Mouse (Mus musculus) neural tube, embryonic 12.5 days (tissue): ENCODE data around the gene Tifa. TPM values are rescaled to one million over a fixed set of nuclear protein-coding genes. Genes with fewer than 3 reads are reported as not detected.

Source experiments
- ATAC-seq: fragments of 200-750 bp; cut with Nextera tagmentation; 2 replicates; pipeline ENCODE4 v1.8.0; 2017; ENCODE audit warnings: low read depth, mild to moderate bottlenecking, moderate TSS enrichment, moderate library complexity; ENCODE audit not compliant: low FRiP score
- H3K27ac ChIP-seq: fragments of 300-500 bp; sonication (generic); 2 replicates; pipeline ENCODE4 v1.5.1; 2016
- H3K27me3 ChIP-seq: fragments of 300-500 bp; sonication (generic); replicated peaks from 2 replicates; pipeline ENCODE4 v1.6.1; 2016; ENCODE audit warnings: mild to moderate bottlenecking
- H3K36me3 ChIP-seq: fragments of 300-500 bp; sonication (generic); 2 replicates; pipeline ENCODE4 v1.6.1; 2016; ENCODE audit warnings: mild to moderate bottlenecking
- H3K4me1 ChIP-seq: fragments of 300-500 bp; sonication (generic); 2 replicates; pipeline ENCODE4 v1.6.1; 2016
- H3K4me2 ChIP-seq: fragments of 300-500 bp; sonication (generic); replicated peaks from 2 replicates; pipeline ENCODE4 v1.6.1; 2016; ENCODE audit warnings: mild to moderate bottlenecking
- H3K4me3 ChIP-seq: fragments of 300-500 bp; sonication (generic); 2 replicates; pipeline ENCODE4 v1.5.1; 2016
- H3K9ac ChIP-seq: fragments of 300-500 bp; sonication (generic); 2 replicates; pipeline ENCODE4 v1.6.1; 2016; ENCODE audit warnings: mild to moderate bottlenecking
- H3K9me3 ChIP-seq: fragments of 300-500 bp; sonication (generic); 2 replicates; pipeline ENCODE4 v1.6.1; 2016; ENCODE audit warnings: mild to moderate bottlenecking
- WGBS: fragments of 180-500 bp; shearing (Covaris S2); methylation state at CpG from one replicate; pipeline ENCODE4 v1.1.7; 2016; 5-methylcytosine and 5-hydroxymethylcytosine counted together
- polyA plus RNA-seq: library from polyadenylated mRNA; unstranded; fragments of >200 nt; fragmentation: Nextera tagmentation; extraction: Ambion mirVana; gene quantifications from 2 replicates; pipeline ENCODE4 v1.2.1, GENCODE M21; 2016

The Tifa gene
- polyA plus RNA-seq, 1 experiment from 2014 or later, result 3.0 TPM

DNA sequence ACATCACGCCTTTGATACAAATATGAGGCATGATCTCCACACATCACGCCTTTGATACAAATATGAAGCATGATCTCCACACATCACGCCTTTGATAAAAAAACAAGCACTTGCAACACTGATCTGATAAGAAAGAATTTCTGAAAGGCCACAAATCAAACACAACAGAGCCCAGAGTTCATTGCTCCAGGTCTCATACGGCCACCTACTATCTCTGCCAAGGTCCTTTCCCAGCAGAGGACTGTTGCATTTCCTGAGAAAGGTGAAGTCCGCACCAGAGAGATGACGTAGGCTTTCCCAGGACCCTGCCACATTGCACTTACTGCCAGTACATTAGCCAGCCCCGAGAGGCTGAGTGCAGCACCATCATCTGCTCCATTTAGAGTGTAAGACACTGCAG is 19.5 kb downstream of the Tifa start:
- H3K27me3 ChIP-seq, result no peaks in the 10 kb centered on the region
- ATAC-seq, result no peak
- no peaks in the 10 kb centered on the region for H3K9me3 ChIP-seq
- H3K9ac ChIP-seq, result no peak overlapping the region
- no peak overlapping the region for H3K4me3 ChIP-seq
- H3K4me2 ChIP-seq, result no peak overlapping the region
- H3K4me1 ChIP-seq, result no peaks in the 10 kb centered on the region
- 90% methylated on average over 7 of the region's 7 CpGs for WGBS
- H3K27ac ChIP-seq, result no peak overlapping the region
- peaks cover 55% of the 10 kb centered on the region for H3K36me3 ChIP-seq

DNA sequence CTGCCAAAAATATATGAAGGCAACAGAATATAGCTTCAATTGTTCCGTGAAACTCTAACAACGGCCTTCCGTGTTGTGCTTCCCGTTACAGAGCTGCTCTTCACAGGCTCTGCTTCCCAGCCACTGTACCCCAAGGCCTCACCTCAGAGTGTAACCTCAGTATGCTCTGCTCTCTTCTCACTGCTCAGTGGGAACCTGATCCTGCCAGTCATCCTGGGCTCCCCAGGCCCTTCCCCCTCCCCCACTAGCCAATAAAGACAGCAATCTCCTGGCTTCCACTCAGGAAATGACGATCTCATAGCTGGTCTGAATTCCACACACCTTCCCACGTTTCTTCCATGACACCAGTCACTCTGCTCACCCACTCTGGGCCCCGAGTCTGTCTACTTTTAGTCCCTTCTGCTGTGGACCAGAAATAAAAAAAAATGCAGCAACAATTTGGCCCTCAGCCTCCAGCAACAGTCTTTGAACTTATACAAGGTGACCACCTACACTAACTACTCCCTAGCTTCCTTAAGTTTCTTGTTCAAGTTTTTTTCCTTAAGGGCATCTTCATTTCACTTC is 27.6 kb downstream of the Tifa start:
- no peak overlapping the region for H3K27ac ChIP-seq
- WGBS, result 72% methylated on average over 7 of the region's 7 CpGs
- no peak overlapping the region for H3K9ac ChIP-seq

DNA sequence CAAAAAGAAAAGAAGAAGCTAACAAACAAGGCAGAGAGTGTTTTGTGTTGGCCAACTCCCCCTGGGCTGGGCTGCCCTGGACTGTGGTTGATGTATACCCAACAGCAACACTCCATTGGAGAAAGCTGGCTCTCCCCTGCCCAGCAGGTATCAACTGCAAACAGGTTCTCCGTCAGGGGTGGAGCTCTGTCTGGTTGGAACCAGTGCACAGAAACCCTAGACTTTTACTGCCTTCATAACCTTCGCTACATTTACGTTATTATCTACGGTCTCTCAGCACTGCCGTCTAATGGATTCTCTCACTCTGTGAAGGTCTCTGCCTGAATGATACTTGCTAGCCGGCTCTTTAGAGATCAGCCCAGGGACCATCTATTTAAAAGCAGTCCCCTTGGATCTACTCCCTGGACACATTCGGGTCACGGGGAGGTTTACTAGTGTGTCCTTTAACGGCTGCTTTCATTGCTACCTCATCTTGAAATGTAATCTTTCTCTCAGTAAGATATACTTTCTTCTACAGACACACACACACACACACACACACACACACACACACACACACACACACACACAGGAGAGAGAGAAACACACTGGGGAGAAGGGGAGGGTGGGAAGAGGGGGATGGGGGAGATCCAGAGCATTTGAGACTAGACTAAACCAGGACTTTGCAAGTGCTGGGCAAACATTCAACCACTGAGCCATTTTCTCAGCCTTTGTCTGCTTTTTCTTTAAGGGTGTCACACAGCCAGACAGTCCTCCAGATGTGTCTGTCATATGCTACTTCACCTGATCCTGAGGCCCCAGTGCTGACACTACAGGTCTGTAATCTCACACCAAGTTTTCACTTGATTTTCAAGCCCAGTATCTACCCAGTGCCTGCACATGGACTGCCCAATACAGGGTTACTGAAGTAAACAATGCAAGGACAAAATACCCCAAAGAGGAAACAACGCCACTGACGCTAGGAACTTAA is 29.4 kb downstream of the Tifa start:
- no peak overlapping the region for H3K27ac ChIP-seq

More for the DNA sequence above, 27.6 kb downstream of the Tifa start:
- H3K36me3 ChIP-seq, result peaks cover 36% of the 10 kb centered on the region
- no peak overlapping the region for H3K4me2 ChIP-seq
- no peaks in the 10 kb centered on the region for H3K27me3 ChIP-seq
- H3K4me3 ChIP-seq, result no peak overlapping the region
- H3K4me1 ChIP-seq, result no peaks in the 10 kb centered on the region
- ATAC-seq, result no peak
- H3K9me3 ChIP-seq, result no peaks in the 10 kb centered on the region

DNA sequence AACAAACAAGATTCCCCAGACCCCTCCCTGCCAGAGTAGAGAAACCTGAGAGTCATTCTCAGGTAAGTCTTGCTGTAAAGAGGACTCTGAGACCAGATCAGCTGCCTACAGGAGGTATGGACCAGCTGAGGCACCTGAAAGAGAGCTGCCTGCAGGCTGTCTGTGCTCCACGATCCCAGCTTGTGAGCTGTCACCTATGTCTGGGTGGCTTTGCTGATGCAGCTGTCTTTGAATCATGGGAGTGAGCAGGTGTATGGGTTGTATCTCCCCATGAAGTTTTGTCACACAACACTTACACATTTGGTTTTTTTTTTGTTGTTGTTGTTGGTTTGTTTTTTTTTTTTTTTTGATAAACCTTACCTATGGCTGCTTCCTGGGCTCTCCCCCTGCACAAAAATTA is 30.8 kb downstream of the Tifa start:
- no peaks in the 10 kb centered on the region for H3K27me3 ChIP-seq
- ATAC-seq, result no peak
- no peak overlapping the region for H3K4me2 ChIP-seq
- H3K9ac ChIP-seq, result no peak overlapping the region
- H3K4me3 ChIP-seq, result no peak overlapping the region
- no peak overlapping the region for H3K27ac ChIP-seq
- H3K9me3 ChIP-seq, result no peaks in the 10 kb centered on the region
- H3K4me1 ChIP-seq, result no peaks in the 10 kb centered on the region
- peaks cover 27% of the 10 kb centered on the region for H3K36me3 ChIP-seq
- 95% methylated on average over 1 of the region's 1 CpGs for WGBS

More for the DNA sequence above, 29.4 kb downstream of the Tifa start:
- Histone ChIP-seq H3K9ac (no peak overlapping the region), H3K4me2 (no peak overlapping the region), H3K27me3 (no peaks in the 10 kb centered on the region), H3K36me3 (peaks cover 27% of the 10 kb centered on the region), H3K4me1 (no peaks in the 10 kb centered on the region), H3K9me3 (no peaks in the 10 kb centered on the region), H3K4me3 (no peak overlapping the region)
- no peak for ATAC-seq
- 66% methylated on average over 11 of the region's 11 CpGs for WGBS

- ATAC-seq, result no peak
- Histone ChIP-seq H3K4me1 (0 out of 2 replicates have a peak, but pooled peaks cover under 1% of the 10 kb centered on the region), H3K27me3 (no peaks in the 10 kb centered on the region), H3K36me3 (peaks cover 27% of the 10 kb centered on the region), H3K9me3 (no peaks in the 10 kb centered on the region), H3K4me2 (no peak overlapping the region), H3K27ac (no peak overlapping the region), H3K9ac (no peak overlapping the region), H3K4me3 (no peak overlapping the region)
- WGBS, result 90% methylated on average over 5 of the region's 5 CpGs
These were observed 31.6 kb downstream of the Tifa start for GRCm38 (mm10) chr3:127821209-127821608.

DNA sequence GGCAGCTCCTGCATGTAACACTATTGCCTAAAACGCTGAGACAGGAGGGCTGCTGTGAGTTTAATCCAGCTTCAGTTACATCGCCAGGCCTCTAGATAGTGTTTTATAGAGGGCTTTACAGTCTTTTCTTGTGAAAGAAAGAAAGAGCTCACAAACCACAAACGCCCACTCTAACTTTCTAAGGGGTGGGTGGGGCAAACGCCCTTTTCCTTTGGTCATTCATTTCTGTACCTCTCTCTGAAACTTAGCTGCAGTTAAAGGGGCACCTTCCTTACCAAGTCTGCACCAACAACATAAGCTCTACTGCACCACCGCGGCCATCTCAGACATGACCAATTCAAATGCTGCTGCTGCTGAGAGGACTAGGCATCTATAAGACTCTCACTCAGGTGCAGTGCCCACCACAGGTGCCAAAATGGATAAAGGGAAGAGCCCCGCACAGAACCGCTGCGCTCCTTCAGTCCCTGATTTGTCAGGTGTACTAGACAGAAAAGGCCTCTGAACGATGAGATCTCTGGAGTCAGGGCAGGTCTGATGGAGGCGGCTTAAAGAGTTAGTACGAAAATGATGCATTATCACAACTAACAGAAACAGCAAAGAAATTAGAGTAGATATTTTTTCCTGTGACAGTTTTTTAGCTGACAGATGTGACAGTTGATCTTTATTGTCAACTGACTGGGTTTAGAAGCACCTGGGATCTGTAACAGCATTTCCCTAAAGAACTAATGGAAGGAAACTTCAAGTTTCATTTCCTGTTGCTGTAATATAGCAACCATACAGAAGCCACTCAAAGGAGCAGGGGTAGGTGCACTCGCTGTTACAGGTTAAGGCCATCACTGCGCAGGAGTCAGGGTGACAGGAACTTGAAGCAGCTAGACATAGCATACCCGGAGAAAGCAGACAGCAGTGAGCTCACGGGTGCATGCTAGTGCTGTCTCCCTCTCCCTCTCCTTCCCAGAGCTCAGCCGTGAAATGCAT is 34.6 kb downstream of the Tifa start:
- H3K4me3 ChIP-seq, result no peak overlapping the region
- no peaks in the 10 kb centered on the region for H3K27me3 ChIP-seq
- H3K9me3 ChIP-seq, result no peaks in the 10 kb centered on the region
- H3K36me3 ChIP-seq, result peaks cover 19% of the 10 kb centered on the region
- peaks cover 12% of the 10 kb centered on the region for H3K4me1 ChIP-seq
- ATAC-seq, result no peak
- H3K9ac ChIP-seq, result no peak overlapping the region
- 66% methylated on average over 17 of the region's 17 CpGs for WGBS
- no peak overlapping the region for H3K4me2 ChIP-seq
- no peak overlapping the region for H3K27ac ChIP-seq

- ATAC-seq, result no peak
- no peaks in the 10 kb centered on the region for H3K9me3 ChIP-seq
- no peak overlapping the region for H3K9ac ChIP-seq
- H3K27me3 ChIP-seq, result no peaks in the 10 kb centered on the region
- WGBS, result 54% methylated on average over 7 of the region's 7 CpGs
- peaks cover 12% of the 10 kb centered on the region for H3K4me1 ChIP-seq
- no peak overlapping the region for H3K27ac ChIP-seq
- peaks cover 9% of the 10 kb centered on the region for H3K36me3 ChIP-seq
- H3K4me2 ChIP-seq, result no peak overlapping the region
- H3K4me3 ChIP-seq, result no peak overlapping the region
These were observed 36.9 kb downstream of the Tifa start for GRCm38 (mm10) chr3:127826503-127826902.

- 0 out of 2 replicates have a peak, but pooled peaks have one; percentile 50 for ATAC-seq
- Histone ChIP-seq H3K4me1 (peaks cover 12% of the 10 kb centered on the region), H3K9me3 (no peaks in the 10 kb centered on the region), H3K36me3 (peaks cover 4% of the 10 kb centered on the region; the same call in 1 of the 2 replicates), H3K9ac (no peak overlapping the region), H3K27me3 (no peaks in the 10 kb centered on the region), H3K4me3 (no peak overlapping the region), H3K4me2 (no peak overlapping the region; the same call in 1 of the 2 replicates), H3K27ac (no peak overlapping the region)
- 54% methylated on average over 7 of the region's 7 CpGs for WGBS
These were observed 37.5 kb downstream of the Tifa start for GRCm38 (mm10) chr3:127827123-127827522.

GRCm38 (mm10) chr3:127830183-127830582 is 40.6 kb downstream of the Tifa start:
- 47% methylated on average over 10 of the region's 10 CpGs for WGBS
- no peak overlapping the region for H3K27ac ChIP-seq
- H3K27me3 ChIP-seq, result no peaks in the 10 kb centered on the region
- peaks cover 3% of the 10 kb centered on the region; the same call in 1 of the 2 replicates for H3K36me3 ChIP-seq
- H3K4me3 ChIP-seq, result no peak overlapping the region
- H3K9ac ChIP-seq, result no peak overlapping the region
- H3K9me3 ChIP-seq, result no peaks in the 10 kb centered on the region
- no peak for ATAC-seq
- peaks cover 14% of the 10 kb centered on the region for H3K4me1 ChIP-seq
- no peak overlapping the region for H3K4me2 ChIP-seq

GRCm38 (mm10) chr3:127831079-127831478 is 41.5 kb downstream of the Tifa start:
- H3K27me3 ChIP-seq, result no peaks in the 10 kb centered on the region
- H3K27ac ChIP-seq, result no peak overlapping the region
- H3K4me3 ChIP-seq, result no peak overlapping the region
- H3K4me2 ChIP-seq, result no peak overlapping the region
- 54% methylated on average over 6 of the region's 6 CpGs for WGBS
- H3K9ac ChIP-seq, result no peak overlapping the region
- no peaks in the 10 kb centered on the region for H3K9me3 ChIP-seq
- peaks cover 3% of the 10 kb centered on the region; the same call in 1 of the 2 replicates for H3K36me3 ChIP-seq
- no peak for ATAC-seq
- peaks cover 22% of the 10 kb centered on the region for H3K4me1 ChIP-seq

- Histone ChIP-seq H3K4me3 (no peak overlapping the region), H3K27ac (no peak overlapping the region), H3K4me2 (no peak overlapping the region), H3K27me3 (no peaks in the 10 kb centered on the region), H3K4me1 (peaks cover 20% of the 10 kb centered on the region), H3K9me3 (no peaks in the 10 kb centered on the region), H3K36me3 (peaks cover 3% of the 10 kb centered on the region; the same call in 1 of the 2 replicates), H3K9ac (no peak overlapping the region)
- 92% methylated on average over 4 of the region's 4 CpGs for WGBS
- ATAC-seq, result no peak
These were observed 44.4 kb downstream of the Tifa start for GRCm38 (mm10) chr3:127834040-127834439.
